Mouse (Mus musculus) stomach, postnatal 0 days (tissue): ENCODE measurements around the gene Stk11ip. TPM values are rescaled to one million over a fixed set of nuclear protein-coding genes. Genes with fewer than 3 reads are reported as not detected.

ENCODE experiments used
- ATAC-seq: fragments of 200-750 bp; cut with Nextera tagmentation; 2 replicates; pipeline ENCODE4 v1.8.0; 2017; ENCODE audit not compliant: low FRiP score, low TSS enrichment
- DNase-seq: peaks from one replicate; pipeline ENCODE4 v3.0.0-alpha.2; 2016; ENCODE audit warnings: low spot score
- H3K27ac ChIP-seq: fragments of 300-500 bp; sonication (generic); replicated peaks from 2 replicates; pipeline ENCODE4 v1.5.1; 2014; ENCODE audit warnings: mild to moderate bottlenecking, control low read depth
- H3K27me3 ChIP-seq: fragments of 300-500 bp; sonication (generic); 2 replicates; pipeline ENCODE4 v1.6.1; 2014; ENCODE audit warnings: low read length; ENCODE audit not compliant: control insufficient read depth, insufficient read depth
- H3K36me3 ChIP-seq: fragments of 300-500 bp; sonication (generic); 2 replicates; pipeline ENCODE4 v1.6.1; 2014; ENCODE audit warnings: low read length, mixed read lengths; ENCODE audit not compliant: control insufficient read depth, insufficient read depth
- H3K4me1 ChIP-seq: fragments of 300-500 bp; sonication (generic); replicated peaks from 2 replicates; pipeline ENCODE4 v1.6.1; 2014; ENCODE audit warnings: antibody characterized with exemption; ENCODE audit not compliant: control insufficient read depth, insufficient read depth
- H3K4me2 ChIP-seq: fragments of 300-500 bp; sonication (generic); replicated peaks from 2 replicates; pipeline ENCODE4 v1.6.1; 2014; ENCODE audit warnings: low read depth, mild to moderate bottlenecking, control low read depth, moderate library complexity
- H3K4me3 ChIP-seq: fragments of 300-500 bp; sonication (generic); 2 replicates; pipeline ENCODE4 v1.5.1; 2014; ENCODE audit warnings: low read depth, low read length, control low read depth
- H3K9ac ChIP-seq: fragments of 300-500 bp; sonication (generic); 2 replicates; pipeline ENCODE4 v1.6.1; 2014; ENCODE audit warnings: mild to moderate bottlenecking, low read length, control low read depth, mixed read lengths
- H3K9me3 ChIP-seq: fragments of 300-500 bp; sonication (generic); 2 replicates; pipeline ENCODE4 v1.6.1; 2016; ENCODE audit warnings: low read length; ENCODE audit not compliant: control insufficient read depth
- CTCF ChIP-seq: IDR thresholded peaks from 2 replicates; pipeline ENCODE4 v1.5.1; 2016; ENCODE audit warnings: antibody characterized with exemption, low read depth, mild to moderate bottlenecking, moderate library complexity
- EP300 ChIP-seq: optimal IDR thresholded peaks from 2 replicates; pipeline ENCODE3; 2016; ENCODE audit warnings: antibody characterized with exemption
- whole genome bisulfite sequencing: fragments of 180-500 bp; shearing (Covaris S2); extraction: QIAGEN DNeasy Blood & Tissue Kit; methylation state at CpG from one replicate; pipeline ENCODE4 v1.1.7; 2014; 5-methylcytosine and 5-hydroxymethylcytosine counted together
- polyA plus RNA-seq: library from polyadenylated mRNA; unstranded; fragments of >200 nt; fragmentation: Nextera tagmentation; extraction: Ambion mirVana; gene quantifications from 2 replicates; pipeline ENCODE4 v1.2.1, GENCODE M21; 2015

Stk11ip gene
- polyA plus RNA-seq, 1 experiment from 2014 or later, result 6.7 TPM

DNA sequence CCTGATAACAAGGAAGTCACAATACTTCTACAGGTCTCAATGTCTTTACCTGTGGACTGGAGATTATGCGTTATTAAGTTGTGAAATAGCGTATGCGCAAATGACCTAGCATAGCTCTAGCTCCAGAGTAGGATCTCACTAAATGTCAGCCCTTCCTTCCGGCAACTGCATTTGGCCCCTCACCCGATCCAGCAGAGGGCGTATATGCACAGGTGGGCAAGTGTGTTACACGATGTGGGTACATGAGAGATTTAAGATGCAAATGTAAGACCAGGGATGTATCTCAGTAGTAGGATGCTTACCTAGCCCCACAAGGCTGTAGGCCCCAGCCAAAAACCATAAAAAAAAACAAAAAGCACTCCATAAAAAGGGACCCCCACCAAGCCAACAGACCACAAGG is 21.9 kb upstream of the Stk11ip start:
- DNase-seq (no peak), ATAC-seq (no peak)
- Histone ChIP-seq H3K27ac (no peak overlapping the region), H3K27me3 (no peaks in the 10 kb centered on the region), H3K36me3 (peaks cover 18% of the 10 kb centered on the region), H3K4me3 (no peak overlapping the region), H3K4me2 (no peak overlapping the region), H3K9me3 (no peaks in the 10 kb centered on the region), H3K4me1 (no peaks in the 10 kb centered on the region), H3K9ac (no peak overlapping the region)
- 78% methylated on average over 7 of the region's 7 CpGs for WGBS
- TF ChIP-seq EP300 (no peak), CTCF (peak; percentile 67)

DNA sequence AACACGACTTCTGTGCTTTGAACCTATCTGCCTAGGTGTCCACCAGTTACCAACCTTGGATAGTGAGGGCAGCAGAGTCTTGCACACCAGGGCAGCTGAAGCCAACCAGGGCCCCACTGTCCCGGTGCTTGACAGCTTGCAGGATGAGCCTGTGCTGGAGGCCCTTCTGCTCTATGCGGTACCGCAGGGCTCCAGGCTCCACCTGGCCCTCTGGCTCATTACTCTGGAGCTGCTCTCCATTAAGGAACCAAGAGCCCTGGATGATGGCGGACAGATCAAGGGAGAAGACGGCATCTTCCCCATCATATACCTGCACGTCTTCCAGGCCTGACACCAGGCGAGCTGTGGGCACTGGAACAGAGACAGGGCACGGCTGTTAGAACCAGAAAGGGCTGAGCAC is 19.4 kb upstream of the Stk11ip start:
- Histone ChIP-seq H3K9me3 (no peaks in the 10 kb centered on the region), H3K27me3 (no peaks in the 10 kb centered on the region), H3K9ac (no peak overlapping the region), H3K27ac (no peak overlapping the region), H3K4me1 (no peaks in the 10 kb centered on the region), H3K4me2 (no peak overlapping the region), H3K4me3 (no peak overlapping the region), H3K36me3 (peaks cover 18% of the 10 kb centered on the region)
- DNase-seq (no peak), ATAC-seq (no peak)
- 96% methylated on average over 9 of the region's 9 CpGs for WGBS
- no peak for TF ChIP-seq CTCF
- no peak for TF ChIP-seq EP300

- Histone ChIP-seq H3K9me3 (no peaks in the 10 kb centered on the region), H3K4me3 (no peak overlapping the region), H3K4me2 (no peak overlapping the region), H3K27me3 (no peaks in the 10 kb centered on the region), H3K27ac (no peak overlapping the region), H3K36me3 (peaks cover 16% of the 10 kb centered on the region), H3K4me1 (no peaks in the 10 kb centered on the region), H3K9ac (0 out of 2 replicates have a peak overlapping the region, but pooled peaks have one; percentile 23)
- ATAC-seq, result no peak
- TF ChIP-seq CTCF, result no peak
- TF ChIP-seq EP300, result no peak
- 89% methylated on average over 22 of the region's 25 CpGs for WGBS
- no peak for DNase-seq
These were observed 18.2 kb upstream of the Stk11ip start for GRCm38 (mm10) chr1:75502945-75503650.

- DNase-seq (no peak), ATAC-seq (no peak)
- TF ChIP-seq EP300 (no peak), CTCF (no peak)
- Histone ChIP-seq H3K36me3 (peaks cover 15% of the 10 kb centered on the region), H3K27me3 (no peaks in the 10 kb centered on the region), H3K4me3 (no peak overlapping the region), H3K4me2 (no peak overlapping the region; the same call in 1 of the 2 replicates), H3K4me1 (no peaks in the 10 kb centered on the region), H3K27ac (no peak overlapping the region), H3K9me3 (no peaks in the 10 kb centered on the region), H3K9ac (0 out of 2 replicates have a peak overlapping the region, but pooled peaks have one; percentile 23)
- 65% methylated on average over 23 of the region's 23 CpGs for WGBS
These were observed 17.7 kb upstream of the Stk11ip start for GRCm38 (mm10) chr1:75503651-75503980.

DNA sequence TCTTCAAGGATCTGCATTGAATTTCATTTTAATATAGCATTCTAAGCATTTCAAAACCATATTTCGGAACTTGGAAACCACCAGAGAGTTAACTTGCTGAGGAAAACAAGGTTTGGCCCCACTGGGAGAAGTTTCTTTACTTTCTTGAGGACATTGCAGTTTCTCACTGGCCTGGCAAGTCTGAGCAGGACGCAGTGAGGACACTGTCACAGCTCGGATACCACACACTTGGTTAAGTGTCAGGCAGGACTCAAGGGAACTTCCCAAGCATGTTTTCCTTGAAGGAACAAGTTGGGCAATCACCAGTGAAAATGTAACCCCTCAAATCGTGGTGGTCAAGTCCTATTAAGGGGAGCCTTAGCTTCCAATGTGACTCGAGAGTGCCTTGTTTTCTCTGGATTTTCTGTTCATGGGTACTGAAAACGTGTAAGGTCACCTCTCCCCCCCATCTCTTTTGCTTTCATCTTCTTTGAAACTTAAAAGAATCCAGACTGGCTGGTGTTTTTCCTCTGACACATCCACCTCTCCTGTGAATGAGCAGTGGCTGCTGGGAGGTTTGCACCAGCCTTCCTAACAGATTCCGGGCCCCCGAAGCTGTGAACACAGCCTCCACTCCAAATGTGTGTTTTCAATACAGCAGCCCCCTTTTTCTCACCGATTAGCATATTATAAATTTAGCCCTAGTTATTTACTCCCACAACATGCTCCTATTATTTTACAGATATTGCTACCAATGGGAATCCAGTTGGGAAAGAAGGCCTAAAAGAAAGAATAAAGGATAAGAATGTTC is 16.9 kb upstream of the Stk11ip start:
- Histone ChIP-seq H3K27me3 (no peaks in the 10 kb centered on the region), H3K27ac (no peak overlapping the region), H3K4me1 (no peaks in the 10 kb centered on the region), H3K4me3 (peak overlapping the region; percentile 85), H3K9me3 (no peaks in the 10 kb centered on the region), H3K4me2 (peak overlapping the region; percentile 91), H3K36me3 (peaks cover 15% of the 10 kb centered on the region), H3K9ac (peak overlapping the region; percentile 93; the same call in 1 of the 2 replicates)
- ATAC-seq, result no peak
- TF ChIP-seq CTCF (no peak), EP300 (no peak)
- no peak for DNase-seq
- 44% methylated on average over 9 of the region's 9 CpGs for WGBS
